Mouse (Mus musculus) limb, embryonic 15.5 days (tissue): ENCODE results near the gene Agap2. TPM values are rescaled to one million over a fixed set of nuclear protein-coding genes. Genes with fewer than 3 reads are reported as not detected.

Experiments used
- ATAC-seq: fragments of 200-750 bp; cut with Nextera tagmentation; 2 replicates; pipeline ENCODE4 v1.8.0; 2017; ENCODE audit warnings: low read depth, moderate TSS enrichment; ENCODE audit not compliant: insufficient number of reproducible peaks, low FRiP score, low TSS enrichment
- H3K27ac ChIP-seq: fragments of 300-500 bp; sonication (generic); 2 replicates; pipeline ENCODE4 v1.5.1; 2015; ENCODE audit warnings: moderate library complexity, mild to moderate bottlenecking, inconsistent platforms
- H3K27me3 ChIP-seq: fragments of 300-500 bp; sonication (generic); 2 replicates; pipeline ENCODE4 v1.6.1; 2015; ENCODE audit warnings: inconsistent platforms
- H3K36me3 ChIP-seq: fragments of 300-500 bp; sonication (generic); 2 replicates; pipeline ENCODE4 v1.6.1; 2015; ENCODE audit warnings: inconsistent platforms
- H3K4me1 ChIP-seq: fragments of 300-500 bp; sonication (generic); 2 replicates; pipeline ENCODE4 v1.6.1; 2015; ENCODE audit warnings: inconsistent platforms
- H3K4me2 ChIP-seq: fragments of 300-500 bp; sonication (generic); 2 replicates; pipeline ENCODE4 v1.6.1; 2015; ENCODE audit warnings: mild to moderate bottlenecking, inconsistent platforms
- H3K4me3 ChIP-seq: fragments of 300-500 bp; sonication (generic); 2 replicates; pipeline ENCODE4 v1.5.1; 2015; ENCODE audit warnings: mild to moderate bottlenecking, inconsistent platforms
- H3K9ac ChIP-seq: fragments of 300-500 bp; sonication (generic); 2 replicates; pipeline ENCODE4 v1.6.1; 2015; ENCODE audit warnings: inconsistent platforms
- H3K9me3 ChIP-seq: fragments of 300-500 bp; sonication (generic); 2 replicates; pipeline ENCODE4 v1.6.1; 2016; ENCODE audit warnings: inconsistent platforms
- WGBS: fragments of 180-500 bp; shearing (Covaris S2); methylation state at CpG from one replicate; pipeline ENCODE4 v1.1.7; 2015; 5-methylcytosine and 5-hydroxymethylcytosine counted together
- polyA plus RNA-seq: library from polyadenylated mRNA; unstranded; fragments of >200 nt; fragmentation: Nextera tagmentation; extraction: Ambion mirVana; gene quantifications from 2 replicates; pipeline ENCODE4 v1.2.1, GENCODE M21; 2015

The Agap2 gene
- polyA plus RNA-seq, 1 experiment from 2014 or later, result 0.10 TPM

DNA sequence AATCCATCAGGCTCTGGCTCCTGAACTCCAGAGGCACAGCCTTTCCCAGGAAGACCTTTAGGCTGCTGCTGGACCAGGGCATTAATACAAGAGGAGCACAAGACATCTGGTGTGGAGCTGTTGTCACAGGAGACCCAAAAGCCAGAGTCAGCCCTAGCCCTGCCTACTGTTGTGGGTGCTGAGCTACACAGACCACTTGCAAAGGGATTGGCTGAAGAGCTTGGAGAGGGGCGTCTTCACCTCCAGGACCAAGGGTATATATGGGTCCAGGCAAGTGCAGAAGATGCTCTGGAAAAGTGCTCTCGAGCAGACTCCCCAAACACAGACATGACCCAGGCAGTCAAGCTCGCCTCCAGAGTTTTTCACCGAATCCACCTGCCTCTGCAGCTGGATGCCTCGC lies 27.1 kb upstream of the Agap2 start, which contains the start of gene Cyp27b1:
TSS of gene Cyp27b1 (plus strand) at position 297 of the 400 bp plus-strand sequence.
- H3K9ac ChIP-seq, result 0 out of 2 replicates have a peak within 1 kb of the TSS, but pooled peaks have one; percentile 5
- H3K4me3 ChIP-seq, result peak within 1 kb of the TSS; percentile 17
- H3K4me1 ChIP-seq, result peaks cover 37% of the 10 kb centered on the region
- no peak for ATAC-seq
- peaks cover 58% of the 10 kb centered on the region for H3K27me3 ChIP-seq
- no peak within 1 kb of the TSS for H3K27ac ChIP-seq
- WGBS, result 40% methylated on average over 5 of the region's 5 CpGs
- peak within 1 kb of the TSS; percentile 25 for H3K4me2 ChIP-seq
- H3K36me3 ChIP-seq, result peaks cover 29% of the 10 kb centered on the region
- no peaks in the 10 kb centered on the region for H3K9me3 ChIP-seq

DNA sequence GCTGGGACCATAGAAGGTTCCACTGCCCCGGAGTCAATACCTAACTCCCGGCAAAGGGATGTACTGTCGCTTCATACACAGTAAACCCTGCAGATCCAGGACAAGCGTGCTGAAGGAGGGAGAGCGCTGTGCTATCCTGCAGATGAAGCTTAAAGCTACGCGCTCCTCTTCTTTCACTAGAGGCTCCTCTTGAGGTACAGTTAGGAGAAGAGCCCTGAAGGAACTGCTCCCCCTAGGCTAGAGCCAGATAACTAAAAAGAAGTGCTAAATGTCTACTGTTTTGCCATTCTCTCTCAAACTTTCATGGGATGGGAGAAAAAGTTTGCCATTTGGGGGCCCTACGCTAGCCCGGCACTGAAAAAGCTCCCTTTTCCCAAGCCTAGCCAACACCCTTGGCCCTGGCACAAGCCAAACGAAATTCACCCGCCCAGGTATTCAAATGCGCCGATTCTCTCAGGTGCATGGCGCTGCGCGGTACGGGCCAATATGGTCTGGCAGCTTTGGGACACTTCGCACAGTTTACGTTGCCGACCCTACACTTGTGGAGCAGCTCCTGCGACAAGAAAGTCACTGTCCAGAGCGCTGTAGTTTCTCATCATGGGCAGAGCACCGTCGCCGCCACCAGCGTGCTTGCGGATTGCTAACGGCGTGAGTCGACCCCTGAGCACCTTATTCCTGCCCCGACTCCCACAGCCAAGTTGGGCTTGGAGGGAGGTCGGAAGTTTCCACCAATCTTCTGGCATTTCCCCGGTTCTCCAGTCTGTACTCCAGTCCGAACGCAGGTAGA lies 26.3 kb upstream of the Agap2 start:
- no peak overlapping the region for H3K27ac ChIP-seq
- H3K9ac ChIP-seq, result 0 out of 2 replicates have a peak overlapping the region, but pooled peaks have one; percentile 5
- peaks cover 58% of the 10 kb centered on the region for H3K27me3 ChIP-seq
- peaks cover 33% of the 10 kb centered on the region for H3K4me1 ChIP-seq
- H3K4me2 ChIP-seq, result peak overlapping the region; percentile 25
- ATAC-seq, result no peak
- H3K36me3 ChIP-seq, result peaks cover 23% of the 10 kb centered on the region
- H3K4me3 ChIP-seq, result peak overlapping the region; percentile 17
- 4% methylated on average over 35 of the region's 35 CpGs for WGBS
- H3K9me3 ChIP-seq, result no peaks in the 10 kb centered on the region

DNA sequence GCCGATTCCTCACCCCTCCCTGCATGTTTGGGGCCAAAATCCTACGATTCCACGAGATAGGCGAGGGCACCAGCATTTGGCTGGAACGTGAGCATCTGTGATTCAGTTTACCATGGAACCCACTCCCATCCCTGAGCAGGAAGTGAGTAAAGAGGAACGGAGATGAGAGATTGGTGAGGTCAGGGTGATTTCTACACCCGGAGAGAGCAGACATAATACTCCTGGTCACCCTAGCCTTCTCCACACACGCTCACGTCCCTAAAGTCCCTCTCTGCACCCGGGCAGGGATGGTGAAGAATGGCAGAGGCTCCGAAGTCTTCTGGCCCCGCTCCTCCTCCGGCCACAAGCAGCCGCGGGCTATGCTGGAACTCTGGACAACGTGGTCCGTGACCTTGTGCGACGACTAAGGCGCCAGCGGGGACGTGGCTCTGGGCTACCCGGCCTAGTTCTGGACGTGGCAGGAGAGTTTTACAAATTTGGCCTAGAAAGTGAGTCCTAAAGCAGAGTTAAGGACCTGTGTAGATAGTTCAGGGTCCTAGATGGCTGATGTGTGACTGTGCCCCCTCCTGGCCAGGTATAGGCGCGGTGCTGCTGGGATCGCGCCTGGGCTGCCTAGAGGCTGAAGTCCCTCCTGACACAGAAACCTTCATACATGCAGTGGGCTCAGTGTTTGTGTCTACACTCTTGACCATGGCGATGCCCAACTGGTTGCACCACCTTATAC lies 25.5 kb upstream of the Agap2 start:
- ATAC-seq, result no peak
- Histone ChIP-seq H3K27ac (no peak overlapping the region), H3K4me1 (peaks cover 33% of the 10 kb centered on the region), H3K9me3 (no peaks in the 10 kb centered on the region), H3K9ac (0 out of 2 replicates have a peak overlapping the region, but pooled peaks have one; percentile 5), H3K4me3 (peak overlapping the region; percentile 17), H3K36me3 (peaks cover 22% of the 10 kb centered on the region), H3K27me3 (peaks cover 58% of the 10 kb centered on the region), H3K4me2 (peak overlapping the region; percentile 25)
- 2% methylated on average over 29 of the region's 29 CpGs for WGBS

DNA sequence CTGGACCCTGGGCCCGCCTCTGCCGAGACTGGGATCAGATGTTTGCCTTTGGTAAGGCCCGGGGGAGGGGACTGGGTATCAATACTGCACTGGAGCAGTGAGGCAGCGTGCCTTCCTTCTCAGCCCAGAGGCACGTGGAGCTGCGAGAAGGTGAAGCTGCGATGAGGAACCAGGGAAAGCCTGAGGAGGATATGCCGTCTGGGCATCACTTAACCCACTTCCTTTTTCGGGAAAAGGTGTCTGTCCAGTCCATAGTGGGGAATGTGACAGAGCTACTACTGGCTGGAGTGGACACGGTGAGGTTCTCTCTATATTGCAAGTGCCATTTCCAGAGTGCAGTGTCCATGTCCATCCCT lies 25.0 kb upstream of the Agap2 start:
- Histone ChIP-seq H3K27ac (no peak overlapping the region), H3K4me1 (peaks cover 33% of the 10 kb centered on the region), H3K27me3 (peaks cover 58% of the 10 kb centered on the region), H3K4me3 (peak overlapping the region; percentile 17; the same call in 1 of the 2 replicates), H3K36me3 (peaks cover 19% of the 10 kb centered on the region), H3K4me2 (no peak overlapping the region), H3K9ac (no peak overlapping the region), H3K9me3 (no peaks in the 10 kb centered on the region)
- ATAC-seq, result no peak
- 18% methylated on average over 10 of the region's 10 CpGs for whole genome bisulfite sequencing

DNA sequence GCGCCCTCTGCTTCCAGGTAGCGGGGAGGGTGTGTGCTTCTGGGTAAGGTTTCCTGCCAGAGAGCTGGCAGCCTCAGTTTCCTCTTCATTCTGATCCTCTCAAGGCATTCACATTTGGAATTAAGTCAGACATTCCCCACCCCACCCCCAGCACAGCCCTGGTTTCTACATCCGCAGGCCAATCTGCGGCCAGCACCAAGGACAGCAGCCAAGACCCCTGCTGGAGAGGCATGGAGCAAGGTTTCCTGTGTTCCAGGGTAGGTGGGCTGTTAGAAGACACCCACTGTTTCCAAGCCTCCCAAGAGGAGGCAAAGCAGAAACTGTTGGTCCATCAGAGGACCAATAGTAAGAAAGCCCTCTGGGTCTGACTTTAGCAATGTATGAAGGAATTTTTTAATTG lies 20.4 kb upstream of the Agap2 start:
- Histone ChIP-seq H3K27me3 (peaks cover 31% of the 10 kb centered on the region), H3K27ac (no peak overlapping the region), H3K9ac (no peak overlapping the region), H3K4me3 (no peak overlapping the region), H3K4me2 (no peak overlapping the region), H3K4me1 (peaks cover 31% of the 10 kb centered on the region), H3K9me3 (no peaks in the 10 kb centered on the region), H3K36me3 (peaks cover 32% of the 10 kb centered on the region)
- WGBS, result 57% methylated on average over 4 of the region's 4 CpGs
- ATAC-seq, result no peak

DNA sequence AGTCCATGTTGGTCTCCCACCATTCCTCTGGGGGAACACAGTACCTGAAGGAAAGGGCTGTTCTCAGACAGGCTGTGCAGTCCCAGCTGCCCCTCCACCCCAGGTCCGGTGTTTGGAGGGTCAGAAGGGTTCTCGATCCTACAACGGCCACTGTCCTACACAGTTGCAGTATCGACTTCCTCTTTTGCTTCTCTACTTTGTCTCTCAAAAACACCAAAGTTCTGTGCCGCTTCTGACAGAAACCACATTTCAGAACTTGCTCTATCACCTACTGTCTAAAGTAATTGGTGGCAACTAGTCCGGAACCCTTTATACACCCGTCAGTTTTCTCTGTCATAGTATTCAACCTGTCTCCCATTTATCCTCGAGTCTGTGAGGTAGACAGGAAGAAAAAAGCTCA lies 19.7 kb upstream of the Agap2 start:
- no peak for ATAC-seq
- H3K9ac ChIP-seq, result no peak overlapping the region
- peaks cover 32% of the 10 kb centered on the region for H3K36me3 ChIP-seq
- H3K4me2 ChIP-seq, result no peak overlapping the region
- peaks cover 26% of the 10 kb centered on the region for H3K27me3 ChIP-seq
- no peak overlapping the region for H3K4me3 ChIP-seq
- 83% methylated on average over 8 of the region's 8 CpGs for WGBS
- peaks cover 28% of the 10 kb centered on the region for H3K4me1 ChIP-seq
- no peak overlapping the region for H3K27ac ChIP-seq
- no peaks in the 10 kb centered on the region for H3K9me3 ChIP-seq

DNA sequence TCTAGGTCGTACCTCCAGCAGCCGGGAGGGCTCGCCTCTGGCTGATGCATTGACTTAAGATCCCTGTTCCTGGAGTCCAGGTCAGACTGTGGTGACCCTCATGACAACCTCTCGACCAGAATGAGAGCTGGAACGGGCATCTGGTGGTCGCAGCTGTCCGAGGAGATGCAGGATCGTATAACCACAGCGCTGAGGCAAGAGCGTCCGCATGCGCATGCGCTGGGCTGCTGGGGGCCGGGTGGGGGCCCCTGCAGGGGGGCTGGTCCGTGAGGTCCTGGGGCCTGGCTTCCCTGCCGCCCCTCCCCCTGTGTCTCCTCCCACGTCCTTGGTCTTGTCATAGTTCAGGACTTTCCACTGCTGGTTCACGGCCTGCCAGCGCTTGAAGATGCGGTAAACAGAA lies 18.6 kb upstream of the Agap2 start:
- Histone ChIP-seq H3K36me3 (peaks cover 32% of the 10 kb centered on the region), H3K9ac (no peak overlapping the region), H3K4me1 (peaks cover 24% of the 10 kb centered on the region), H3K4me2 (no peak overlapping the region), H3K4me3 (no peak overlapping the region), H3K27me3 (peaks cover 25% of the 10 kb centered on the region), H3K27ac (no peak overlapping the region), H3K9me3 (no peaks in the 10 kb centered on the region)
- WGBS, result 82% methylated on average over 20 of the region's 20 CpGs
- ATAC-seq, result no peak

DNA sequence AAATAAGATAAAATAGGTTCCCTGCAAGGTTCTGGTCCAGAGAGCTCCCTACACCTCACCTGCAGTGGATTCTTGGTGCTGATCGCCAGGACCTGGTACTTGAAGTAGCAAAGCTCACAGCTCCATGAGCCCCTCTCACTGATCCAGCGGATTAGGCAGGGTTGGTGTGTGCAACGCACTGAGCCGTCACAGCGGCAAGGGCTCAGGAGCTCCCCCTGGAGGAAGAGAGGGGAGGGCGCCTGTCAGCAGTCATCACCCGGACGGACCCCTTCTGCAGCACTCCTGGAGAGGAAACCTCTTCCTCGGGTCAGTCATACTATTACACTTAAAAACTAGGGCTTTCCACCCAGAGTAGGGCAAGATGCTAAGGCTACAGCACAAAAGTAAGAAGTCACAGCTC lies 16.9 kb upstream of the Agap2 start:
- Histone ChIP-seq H3K36me3 (peaks cover 32% of the 10 kb centered on the region), H3K27ac (no peak overlapping the region), H3K9ac (no peak overlapping the region), H3K4me2 (peak overlapping the region; percentile 95), H3K27me3 (peaks cover 16% of the 10 kb centered on the region), H3K4me1 (peaks cover 23% of the 10 kb centered on the region), H3K4me3 (peak overlapping the region; percentile 87), H3K9me3 (no peaks in the 10 kb centered on the region)
- no peak for ATAC-seq
- 1% methylated on average over 9 of the region's 9 CpGs for WGBS

DNA sequence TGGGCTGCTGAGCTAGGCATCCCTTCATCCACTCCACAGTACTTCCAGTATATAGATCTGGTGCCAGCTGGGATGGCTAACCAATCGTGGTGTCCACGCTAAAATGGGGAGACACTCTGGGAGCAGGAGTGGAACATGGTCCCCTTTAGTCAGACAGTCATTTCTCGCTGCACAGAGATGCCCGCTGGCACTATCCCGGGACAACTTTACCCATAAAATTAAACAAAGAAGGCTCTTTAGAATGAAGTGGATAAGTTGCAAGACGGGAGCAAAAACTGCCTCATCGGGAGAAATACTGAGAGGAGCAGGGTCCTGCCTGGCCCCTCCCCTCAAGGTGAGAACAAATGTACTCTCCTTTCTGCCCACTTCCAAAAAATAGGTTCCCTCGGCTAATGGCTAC lies 16.4 kb upstream of the Agap2 start:
- H3K9ac ChIP-seq, result peak overlapping the region; percentile 80; the same call in 1 of the 2 replicates
- 8% methylated on average over 8 of the region's 8 CpGs for WGBS
- H3K36me3 ChIP-seq, result peaks cover 32% of the 10 kb centered on the region
- H3K4me2 ChIP-seq, result peak overlapping the region; percentile 95
- H3K27me3 ChIP-seq, result peaks cover 16% of the 10 kb centered on the region
- H3K9me3 ChIP-seq, result no peaks in the 10 kb centered on the region
- H3K4me3 ChIP-seq, result peak overlapping the region; percentile 87
- H3K4me1 ChIP-seq, result peaks cover 23% of the 10 kb centered on the region
- H3K27ac ChIP-seq, result no peak overlapping the region
- no peak for ATAC-seq

DNA sequence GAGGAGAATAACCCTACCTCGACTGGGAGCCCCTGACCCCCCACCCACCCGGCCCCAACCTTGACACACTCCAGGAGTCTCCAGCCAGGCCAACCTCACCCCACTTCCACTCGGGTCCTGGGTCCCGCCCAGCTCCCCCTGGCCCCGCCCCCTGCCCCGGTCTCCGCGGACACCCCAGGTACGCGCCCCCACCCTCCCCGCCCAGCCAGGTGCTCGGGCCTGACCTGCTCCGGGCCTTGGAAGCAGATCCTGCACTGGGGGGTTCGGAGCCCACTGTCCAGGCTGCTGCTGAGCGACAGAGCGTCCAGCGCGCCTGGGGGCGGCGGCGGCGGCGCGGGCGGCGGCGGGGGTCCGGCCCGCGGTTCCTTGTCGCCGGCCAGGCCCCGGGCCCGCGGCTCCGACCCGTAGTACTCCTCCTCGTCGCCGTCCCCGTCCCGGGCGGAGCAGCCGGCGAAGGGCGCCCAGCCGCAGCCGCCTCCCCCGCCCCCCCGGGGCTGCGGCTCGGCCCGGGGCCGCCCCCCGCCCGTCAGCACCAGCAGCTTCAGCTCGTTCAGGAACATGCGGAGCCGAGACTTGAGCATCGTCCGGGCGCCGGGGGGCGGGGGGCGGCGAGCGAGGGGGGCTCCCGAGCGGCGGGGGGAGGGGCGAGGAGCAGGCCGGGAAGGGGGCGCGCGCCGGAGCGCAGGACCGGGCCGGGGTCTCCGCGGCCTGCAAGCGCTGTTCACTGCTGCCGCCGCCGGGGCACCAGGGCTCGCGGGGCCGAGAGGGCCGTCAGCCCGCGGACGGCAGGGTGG lies 15.7 kb upstream of the Agap2 start:
- Histone ChIP-seq H3K27ac (peak overlapping the region; percentile 67), H3K4me3 (peak overlapping the region; percentile 87), H3K9me3 (no peaks in the 10 kb centered on the region), H3K36me3 (peaks cover 27% of the 10 kb centered on the region), H3K4me2 (peak overlapping the region; percentile 95), H3K27me3 (peaks cover 16% of the 10 kb centered on the region), H3K9ac (peak overlapping the region; percentile 80), H3K4me1 (peaks cover 24% of the 10 kb centered on the region)
- WGBS, result 0% methylated on average over 31 of the region's 92 CpGs
- ATAC-seq, result no peak

DNA sequence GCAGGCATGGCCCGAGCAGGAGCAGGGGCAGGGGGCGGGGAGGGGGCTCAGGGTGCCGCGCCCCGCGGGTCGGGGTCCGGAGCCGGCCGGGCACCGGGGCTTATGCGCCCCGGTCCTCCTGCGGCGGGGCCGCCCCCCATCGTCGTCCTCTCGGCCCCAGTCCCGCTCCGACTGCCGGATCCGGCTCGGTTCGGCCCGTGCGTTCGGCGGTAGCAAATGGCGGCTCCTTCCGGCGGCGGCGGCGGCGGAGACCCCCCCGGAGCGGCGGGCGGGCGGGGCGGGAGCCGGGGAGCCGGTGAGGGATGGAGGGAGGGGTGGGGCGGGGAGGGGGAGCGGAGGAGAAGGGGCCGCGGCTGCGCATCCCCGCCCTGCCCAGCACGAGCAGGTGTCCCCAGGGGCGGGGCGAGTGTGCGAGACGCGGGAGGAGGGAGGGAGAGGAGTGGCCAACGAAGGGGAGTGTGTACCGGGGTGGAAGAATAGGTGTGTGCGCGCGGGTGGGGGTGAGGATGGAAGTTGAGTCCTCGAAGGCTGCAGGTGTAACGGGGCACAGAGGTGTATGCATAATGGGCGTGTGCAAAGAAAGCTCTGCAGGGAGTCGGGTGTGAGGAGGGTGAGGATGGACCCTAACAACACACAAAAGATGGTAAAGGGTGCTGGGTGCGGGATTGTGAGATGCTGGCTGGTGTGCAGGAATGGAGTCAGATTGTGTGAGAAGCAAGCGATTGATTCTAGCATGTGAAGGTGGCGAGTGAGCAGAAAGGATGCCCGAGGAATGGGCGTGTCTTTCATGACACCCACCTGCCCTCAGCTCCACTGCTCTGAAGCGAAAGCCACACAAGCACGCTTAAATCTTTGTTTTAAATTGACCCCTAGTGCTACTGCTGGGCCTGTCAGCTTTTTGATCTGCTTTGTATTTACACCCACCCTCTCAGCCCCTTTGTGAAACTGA lies 14.8 kb upstream of the Agap2 start, which contains the start of gene March9:
TSS of gene March9 (minus strand) at position 217 of the 949 bp plus-strand sequence.
- no peak for ATAC-seq
- peak within 1 kb of the TSS; percentile 80 for H3K9ac ChIP-seq
- no peaks in the 10 kb centered on the region for H3K9me3 ChIP-seq
- WGBS, result under 1% methylated on average over 54 of the region's 72 CpGs
- peaks cover 29% of the 10 kb centered on the region for H3K36me3 ChIP-seq
- peaks cover 33% of the 10 kb centered on the region for H3K4me1 ChIP-seq
- peak within 1 kb of the TSS; percentile 87 for H3K4me3 ChIP-seq
- H3K4me2 ChIP-seq, result peak within 1 kb of the TSS; percentile 95
- H3K27ac ChIP-seq, result peak within 1 kb of the TSS; percentile 67
- H3K27me3 ChIP-seq, result peaks cover 16% of the 10 kb centered on the region
